Mouse (Mus musculus) hindbrain, embryonic 14.5 days (tissue): ENCODE results near the gene Amhr2. TPM values are rescaled to one million over a fixed set of nuclear protein-coding genes. Genes with fewer than 3 reads are reported as not detected.

Source experiments
- ATAC-seq: fragments of 200-750 bp; cut with Nextera tagmentation; 2 replicates; pipeline ENCODE4 v1.8.0; 2017; ENCODE audit warnings: moderate number of reproducible peaks, mild to moderate bottlenecking, moderate TSS enrichment, moderate library complexity; ENCODE audit not compliant: low FRiP score
- DNase-seq: peaks from one replicate; pipeline ENCODE4 v3.0.0-alpha.2; 2015; ENCODE audit warnings: low spot score
- H3K27ac ChIP-seq: fragments of 300-500 bp; sonication (generic); 2 replicates; pipeline ENCODE4 v1.5.1; 2014; ENCODE audit warnings: mild to moderate bottlenecking, moderate library complexity
- H3K27me3 ChIP-seq: fragments of 300-500 bp; sonication (generic); 2 replicates; pipeline ENCODE4 v1.6.1; 2014; ENCODE audit warnings: mild to moderate bottlenecking, low read length, mixed read lengths; ENCODE audit not compliant: control insufficient read depth, insufficient read depth
- H3K36me3 ChIP-seq: fragments of 300-500 bp; sonication (generic); replicated peaks from 2 replicates; pipeline ENCODE4 v1.6.1; 2014; ENCODE audit not compliant: control insufficient read depth, insufficient read depth
- H3K4me1 ChIP-seq: fragments of 300-500 bp; sonication (generic); replicated peaks from 2 replicates; pipeline ENCODE4 v1.6.1; 2014; ENCODE audit warnings: antibody characterized with exemption, low read length, mixed read lengths; ENCODE audit not compliant: control insufficient read depth, insufficient read depth
- H3K4me2 ChIP-seq: fragments of 300-500 bp; sonication (generic); replicated peaks from 2 replicates; pipeline ENCODE4 v1.6.1; 2014; ENCODE audit warnings: mild to moderate bottlenecking, moderate library complexity
- H3K4me3 ChIP-seq: fragments of 300-500 bp; sonication (generic); replicated peaks from 2 replicates; pipeline ENCODE4 v1.5.1; 2014; ENCODE audit warnings: mild to moderate bottlenecking, low read length
- H3K9ac ChIP-seq: fragments of 300-500 bp; sonication (generic); 2 replicates; pipeline ENCODE4 v1.6.1; 2014
- H3K9me3 ChIP-seq: fragments of 300-500 bp; sonication (generic); 2 replicates; pipeline ENCODE4 v1.6.1; 2016; ENCODE audit warnings: low read length; ENCODE audit not compliant: control insufficient read depth
- WGBS: fragments of 180-500 bp; shearing (Covaris S2); extraction: QIAGEN DNeasy Blood & Tissue Kit; methylation state at CpG from one replicate; pipeline ENCODE4 v1.1.7; 2014; 5-methylcytosine and 5-hydroxymethylcytosine counted together
- polyA plus RNA-seq: library from polyadenylated mRNA; unstranded; fragments of >200 nt; fragmentation: Nextera tagmentation; extraction: Ambion mirVana; gene quantifications from 2 replicates; pipeline ENCODE4 v1.2.1, GENCODE M21; 2014

The Amhr2 gene
- polyA plus RNA-seq, 1 experiment from 2014 or later: 0.13 TPM

DNA sequence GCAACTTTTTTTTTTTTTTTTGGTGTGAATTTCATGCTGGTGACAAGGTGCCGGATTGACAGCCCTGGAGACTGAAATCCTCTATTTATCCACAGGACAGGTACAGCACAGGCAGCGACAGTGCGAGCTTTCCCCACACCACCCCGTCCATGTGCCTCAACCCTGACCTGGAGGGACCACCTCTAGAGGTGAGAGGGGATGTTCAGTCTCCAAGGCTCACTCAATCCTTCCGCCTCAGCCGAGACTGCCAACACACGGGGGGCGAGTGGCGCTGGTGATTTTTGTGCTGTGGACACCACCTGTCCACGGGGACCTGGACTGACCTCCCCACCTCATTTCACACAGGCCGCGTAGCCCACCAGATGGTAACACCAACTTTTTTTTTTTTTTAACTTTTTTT, 40.7 kb downstream of the Amhr2 start:
- Histone ChIP-seq H3K4me2 (no peak overlapping the region), H3K9me3 (no peaks in the 10 kb centered on the region)
- no peak for ATAC-seq

DNA sequence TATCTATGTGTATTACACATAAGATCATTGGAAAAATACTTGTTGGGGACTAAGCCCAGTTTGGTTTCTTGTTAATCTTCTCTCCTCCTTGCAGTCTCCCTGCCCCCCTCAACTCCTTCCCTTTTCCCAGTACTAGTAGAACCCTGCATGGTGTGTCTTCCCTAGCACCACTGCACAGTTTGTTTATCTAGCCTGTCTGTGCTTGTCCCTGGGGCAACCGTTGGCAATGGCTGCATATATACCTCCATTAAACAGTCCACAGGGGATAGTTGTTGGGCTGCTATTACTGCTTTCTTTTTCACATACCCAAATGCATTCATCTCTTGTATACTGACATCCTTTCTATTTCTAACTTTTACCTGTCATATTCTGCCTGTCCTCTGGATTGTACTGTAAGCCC, 42.5 kb downstream of the Amhr2 start:
- no peaks in the 10 kb centered on the region for H3K27me3 ChIP-seq
- no peaks in the 10 kb centered on the region for H3K9me3 ChIP-seq
- no peaks in the 10 kb centered on the region for H3K4me1 ChIP-seq
- H3K36me3 ChIP-seq: peaks cover 92% of the 10 kb centered on the region
- no peak overlapping the region for H3K9ac ChIP-seq
- DNase-seq: no peak
- H3K4me2 ChIP-seq: no peak overlapping the region
- no peak for ATAC-seq
- no peak overlapping the region for H3K4me3 ChIP-seq
- WGBS: 81% methylated on average over 1 of the region's 1 CpGs
- H3K27ac ChIP-seq: no peak overlapping the region

More for the DNA sequence above, 40.7 kb downstream of the Amhr2 start:
- Histone ChIP-seq H3K27me3 (no peaks in the 10 kb centered on the region), H3K36me3 (peaks cover 94% of the 10 kb centered on the region), H3K4me3 (no peak overlapping the region), H3K27ac (no peak overlapping the region), H3K9ac (no peak overlapping the region), H3K4me1 (no peaks in the 10 kb centered on the region)
- no peak for DNase-seq
- WGBS: 92% methylated on average over 12 of the region's 12 CpGs

DNA sequence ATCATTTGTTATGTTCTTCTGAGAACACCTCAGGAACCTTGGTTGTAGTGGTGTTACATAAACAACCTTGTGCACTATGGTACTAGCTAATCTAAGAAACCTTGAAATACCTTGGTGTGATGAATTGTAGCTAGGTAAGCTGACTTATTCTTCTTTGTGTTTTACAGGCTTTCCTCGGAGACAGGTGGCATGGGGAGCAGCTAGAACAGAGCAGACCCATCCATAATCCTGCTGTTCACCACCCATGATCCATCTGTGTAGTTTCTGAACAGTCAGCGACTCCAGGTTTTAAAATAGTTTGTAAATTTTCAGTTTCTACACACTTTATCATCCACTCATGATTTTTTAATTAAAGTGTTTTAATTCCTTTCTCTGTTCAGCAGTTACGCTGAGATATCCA, 53.2 kb downstream of the Amhr2 start:
- H3K9ac ChIP-seq: no peak overlapping the region
- no peak overlapping the region for H3K4me3 ChIP-seq
- no peak for DNase-seq
- H3K9me3 ChIP-seq: no peaks in the 10 kb centered on the region
- WGBS: 91% methylated on average over 3 of the region's 3 CpGs
- ATAC-seq: no peak
- H3K27ac ChIP-seq: no peak overlapping the region
- no peaks in the 10 kb centered on the region for H3K27me3 ChIP-seq
- H3K4me1 ChIP-seq: no peaks in the 10 kb centered on the region
- peaks cover 99% of the 10 kb centered on the region for H3K36me3 ChIP-seq
- H3K4me2 ChIP-seq: no peak overlapping the region

DNA sequence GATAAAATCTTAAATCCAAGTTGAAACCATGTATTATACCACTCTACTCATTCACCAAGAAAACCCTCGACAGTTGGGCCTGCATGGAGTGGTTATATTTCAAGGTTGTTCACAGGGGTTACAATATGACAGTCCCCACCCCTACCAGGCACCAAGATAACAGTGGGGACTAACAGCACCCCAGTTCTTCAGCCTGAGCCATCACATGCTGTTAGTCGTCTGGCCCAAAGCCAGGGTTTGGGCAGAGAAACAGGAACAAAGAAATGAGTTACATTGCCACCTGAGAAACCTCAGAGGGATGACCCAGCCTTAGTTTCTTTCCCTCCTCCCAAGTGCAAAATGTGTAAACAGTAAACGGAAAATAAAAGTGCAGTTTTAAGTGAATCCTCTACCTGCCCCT, 54.2 kb downstream of the Amhr2 start:
- H3K9ac ChIP-seq: no peak overlapping the region
- no peaks in the 10 kb centered on the region for H3K9me3 ChIP-seq
- 69% methylated on average over 3 of the region's 3 CpGs for WGBS
- H3K4me2 ChIP-seq: no peak overlapping the region
- H3K27me3 ChIP-seq: no peaks in the 10 kb centered on the region
- H3K4me1 ChIP-seq: no peaks in the 10 kb centered on the region
- H3K4me3 ChIP-seq: no peak overlapping the region
- peaks cover 99% of the 10 kb centered on the region for H3K36me3 ChIP-seq
- ATAC-seq: no peak
- H3K27ac ChIP-seq: no peak overlapping the region
- no peak for DNase-seq

DNA sequence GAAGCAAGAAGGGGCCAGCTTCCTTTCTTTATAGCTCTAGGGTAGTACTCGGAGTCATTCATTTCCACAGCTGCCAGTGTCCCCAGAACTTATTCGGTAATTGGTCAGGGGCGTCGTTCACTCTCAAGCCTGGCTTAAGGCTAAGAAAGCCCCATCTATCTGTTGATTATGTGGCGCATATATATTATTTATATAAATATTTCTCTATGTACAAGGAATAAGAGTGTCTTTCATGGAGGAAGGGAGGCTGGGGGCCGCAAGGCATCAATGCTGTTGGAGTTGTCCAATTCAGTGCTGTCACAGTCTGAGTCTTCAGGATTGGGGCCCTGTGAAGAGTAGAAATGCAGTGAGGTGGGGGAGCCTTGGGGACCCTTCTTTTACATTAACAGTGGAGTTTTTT, 54.7 kb downstream of the Amhr2 start:
- DNase-seq (no peak), ATAC-seq (no peak)
- 91% methylated on average over 6 of the region's 6 CpGs for WGBS
- Histone ChIP-seq H3K4me1 (no peaks in the 10 kb centered on the region), H3K9me3 (no peaks in the 10 kb centered on the region), H3K4me3 (no peak overlapping the region), H3K27me3 (no peaks in the 10 kb centered on the region), H3K9ac (no peak overlapping the region), H3K36me3 (peaks cover 99% of the 10 kb centered on the region), H3K27ac (no peak overlapping the region), H3K4me2 (no peak overlapping the region)

DNA sequence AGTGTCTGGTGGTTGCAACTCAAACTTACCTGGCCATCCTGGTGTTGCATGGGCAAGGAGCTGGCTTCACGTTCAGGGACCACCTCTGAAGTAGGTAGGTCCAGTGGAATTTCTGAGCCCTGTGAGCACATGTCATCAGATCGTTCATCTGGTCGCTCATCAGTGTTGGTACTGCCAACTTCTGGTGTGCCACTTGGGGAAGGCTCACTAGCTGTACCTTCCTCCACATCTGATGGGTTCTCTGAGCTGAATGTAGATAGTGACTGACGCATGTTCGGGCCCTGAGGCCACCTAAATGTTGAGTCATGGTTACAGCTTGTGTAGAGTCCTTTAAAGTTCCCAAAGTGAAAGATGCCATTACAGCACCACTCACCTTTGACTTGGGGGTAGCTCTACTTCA, 55.3 kb downstream of the Amhr2 start:
- 95% methylated on average over 5 of the region's 5 CpGs for WGBS
- Histone ChIP-seq H3K36me3 (peaks cover 99% of the 10 kb centered on the region), H3K4me3 (no peak overlapping the region), H3K27me3 (no peaks in the 10 kb centered on the region), H3K9me3 (no peaks in the 10 kb centered on the region), H3K9ac (no peak overlapping the region), H3K27ac (no peak overlapping the region), H3K4me2 (no peak overlapping the region), H3K4me1 (no peaks in the 10 kb centered on the region)
- no peak for DNase-seq
- no peak for ATAC-seq

DNA sequence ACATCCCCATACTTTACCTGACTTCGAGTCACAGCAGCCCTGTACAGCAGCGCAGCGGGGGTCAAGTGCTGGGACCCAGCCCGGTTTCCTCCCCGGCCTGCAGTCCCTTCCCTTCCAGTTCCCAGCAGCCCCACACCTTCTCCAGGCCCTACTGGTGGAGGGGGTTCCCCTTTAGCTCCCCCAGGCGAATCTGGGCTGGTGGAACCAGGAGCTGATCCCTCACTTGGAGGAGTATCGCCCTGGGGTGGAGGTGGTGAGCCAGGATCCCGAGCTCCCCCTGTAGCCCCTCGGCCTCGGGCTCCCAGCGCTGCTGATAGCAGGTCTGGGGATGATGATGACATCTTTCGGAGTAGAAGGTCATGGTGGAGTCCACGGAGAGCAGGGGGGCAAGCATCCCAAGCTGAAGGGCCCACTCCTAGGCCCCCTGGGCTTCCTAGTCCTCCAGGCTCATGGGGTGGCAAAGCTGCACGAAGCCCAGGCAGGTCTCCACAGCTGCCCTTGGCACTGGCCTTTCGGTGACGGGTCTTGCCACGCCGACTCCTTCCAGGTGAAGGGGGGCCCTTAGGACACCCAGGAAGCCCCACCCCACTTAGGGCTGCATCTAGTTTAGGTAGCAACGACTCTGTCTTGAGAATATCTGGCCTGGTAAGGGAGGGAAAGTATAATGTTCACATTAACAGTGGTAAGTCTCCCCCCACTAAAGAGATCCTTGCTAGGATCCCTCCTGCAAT, 56.1 kb downstream of the Amhr2 start:
- ATAC-seq (0 out of 2 replicates have a peak, but pooled peaks have one; percentile 6), DNase-seq (no peak)
- Histone ChIP-seq H3K4me2 (no peak overlapping the region), H3K4me1 (no peaks in the 10 kb centered on the region), H3K36me3 (peaks cover 99% of the 10 kb centered on the region), H3K9ac (no peak overlapping the region), H3K4me3 (no peak overlapping the region), H3K9me3 (no peaks in the 10 kb centered on the region), H3K27ac (no peak overlapping the region), H3K27me3 (no peaks in the 10 kb centered on the region)
- 88% methylated on average over 19 of the region's 19 CpGs for WGBS

DNA sequence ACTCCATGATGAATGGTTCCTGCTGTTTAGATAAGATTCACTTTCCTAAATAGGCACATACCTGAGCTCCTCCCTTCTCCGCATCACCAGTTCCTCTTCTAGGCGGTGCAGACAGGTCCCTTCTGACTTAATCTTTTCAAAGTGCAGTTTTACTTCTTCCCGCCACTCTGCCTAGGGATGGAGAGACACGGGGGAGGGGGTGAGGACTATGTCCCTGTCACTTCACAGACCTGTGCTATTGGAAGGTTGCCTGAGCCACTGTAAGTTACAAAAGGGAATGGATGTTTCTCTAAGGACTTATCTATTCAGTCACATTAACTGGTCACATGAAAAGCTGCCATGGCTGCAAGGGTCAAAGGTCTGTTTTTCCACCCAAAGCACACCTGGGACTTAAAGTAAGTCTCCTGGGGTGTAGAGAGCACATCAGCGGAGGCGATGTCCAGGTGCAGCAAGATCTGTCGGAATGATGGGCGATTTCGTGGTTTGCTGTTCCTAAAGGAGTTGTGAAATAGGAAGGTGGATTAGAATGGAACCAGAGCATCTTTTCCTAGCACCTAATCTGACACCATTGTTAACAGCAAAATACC, 57.2 kb downstream of the Amhr2 start:
- Histone ChIP-seq H3K4me3 (no peak overlapping the region), H3K36me3 (peaks cover 96% of the 10 kb centered on the region), H3K27ac (no peak overlapping the region), H3K9ac (no peak overlapping the region), H3K4me2 (no peak overlapping the region), H3K9me3 (no peaks in the 10 kb centered on the region), H3K27me3 (no peaks in the 10 kb centered on the region), H3K4me1 (no peaks in the 10 kb centered on the region)
- DNase-seq: no peak
- WGBS: 82% methylated on average over 9 of the region's 9 CpGs
- no peak for ATAC-seq

DNA sequence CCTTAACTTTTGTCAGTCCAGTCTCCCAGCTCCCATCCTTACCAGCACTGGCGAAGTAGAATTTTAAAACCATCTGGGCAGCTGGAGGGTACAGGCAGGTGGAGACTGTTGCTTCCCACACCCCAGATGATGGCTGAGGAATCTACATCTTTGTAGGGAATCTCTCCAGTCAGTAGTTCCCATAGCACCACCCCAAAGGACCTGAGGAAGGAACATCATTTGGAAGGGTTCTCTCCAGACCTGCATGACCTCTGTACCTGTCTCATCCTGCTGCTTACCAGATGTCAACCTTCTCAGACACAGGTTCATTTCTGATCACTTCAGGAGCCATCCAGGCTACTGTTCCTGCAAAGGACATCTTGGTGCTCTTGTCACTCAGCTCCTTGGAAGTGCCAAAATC, 58.3 kb downstream of the Amhr2 start, which contains the start of gene Gm10337:
TSS of gene Gm10337 (plus strand) at position 276 of the 400 bp plus-strand sequence.
- Histone ChIP-seq H3K4me2 (no peak within 1 kb of the TSS), H3K27me3 (no peaks in the 10 kb centered on the region), H3K9me3 (no peaks in the 10 kb centered on the region), H3K4me3 (no peak within 1 kb of the TSS), H3K36me3 (peaks cover 96% of the 10 kb centered on the region), H3K9ac (no peak within 1 kb of the TSS), H3K4me1 (no peaks in the 10 kb centered on the region), H3K27ac (no peak within 1 kb of the TSS)
- DNase-seq (no peak), ATAC-seq (no peak)
- WGBS: 81% methylated on average over 1 of the region's 1 CpGs
